Mouse (Mus musculus) limb, embryonic 11.5 days (tissue): ENCODE results near the gene Prima1. TPM values are rescaled to one million over a fixed set of nuclear protein-coding genes. Genes with fewer than 3 reads are reported as not detected.

Source experiments
- ATAC-seq: fragments of 200-750 bp; cut with Nextera tagmentation; 2 replicates; pipeline ENCODE4 v1.8.0; 2017; ENCODE audit warnings: low read depth; ENCODE audit not compliant: insufficient number of reproducible peaks, low FRiP score, low TSS enrichment
- DNase-seq: peaks from one replicate; pipeline ENCODE4 v3.0.0-alpha.2; 2015; ENCODE audit warnings: low spot score
- H3K27ac ChIP-seq: fragments of 300-500 bp; sonication (generic); replicated peaks from 2 replicates; pipeline ENCODE4 v1.5.1; 2014; ENCODE audit warnings: low read depth, mild to moderate bottlenecking, low read length
- H3K27me3 ChIP-seq: fragments of 300-500 bp; sonication (generic); 2 replicates; pipeline ENCODE4 v1.6.1; 2014; ENCODE audit warnings: mild to moderate bottlenecking, low read length, mixed read lengths; ENCODE audit not compliant: control insufficient read depth, insufficient read depth
- H3K36me3 ChIP-seq: fragments of 300-500 bp; sonication (generic); 2 replicates; pipeline ENCODE4 v1.6.1; 2014; ENCODE audit warnings: mild to moderate bottlenecking, low read length, moderate library complexity, mixed read lengths; ENCODE audit not compliant: control insufficient read depth, insufficient read depth
- H3K4me1 ChIP-seq: fragments of 300-500 bp; sonication (generic); 2 replicates; pipeline ENCODE4 v1.6.1; 2014; ENCODE audit warnings: low read length, mixed read lengths; ENCODE audit not compliant: control insufficient read depth, insufficient read depth
- H3K4me2 ChIP-seq: fragments of 300-500 bp; sonication (generic); 2 replicates; pipeline ENCODE4 v1.6.1; 2014; ENCODE audit warnings: low read depth, mild to moderate bottlenecking, moderate library complexity; ENCODE audit not compliant: severe bottlenecking
- H3K4me3 ChIP-seq: fragments of 300-500 bp; sonication (generic); 2 replicates; pipeline ENCODE4 v1.5.1; 2014; ENCODE audit warnings: low read depth, low read length
- H3K9ac ChIP-seq: fragments of 300-500 bp; sonication (generic); 2 replicates; pipeline ENCODE4 v1.6.1; 2014; ENCODE audit warnings: mild to moderate bottlenecking, low read length
- H3K9me3 ChIP-seq: fragments of 300-500 bp; sonication (generic); 2 replicates; pipeline ENCODE4 v1.6.1; 2016; ENCODE audit warnings: low read length; ENCODE audit not compliant: control insufficient read depth
- WGBS: fragments of 180-500 bp; shearing (Covaris S2); extraction: QIAGEN DNeasy Blood & Tissue Kit; methylation state at CpG from one replicate; pipeline ENCODE4 v1.1.7; 2014; 5-methylcytosine and 5-hydroxymethylcytosine counted together
- polyA plus RNA-seq: library from polyadenylated mRNA; unstranded; fragments of >200 nt; fragmentation: Nextera tagmentation; extraction: Ambion mirVana; gene quantifications from 2 replicates; pipeline ENCODE4 v1.2.1, GENCODE M21; 2014

Gene Prima1
- polyA plus RNA-seq, 1 experiment from 2014 or later: 0.16 TPM

GRCm38 (mm10) chr12:103241311-103242082, 453 bp downstream of the Prima1 start:
- no peaks in the 10 kb centered on the region for H3K36me3 ChIP-seq
- no peaks in the 10 kb centered on the region for H3K9me3 ChIP-seq
- H3K4me1 ChIP-seq: peaks cover 3% of the 10 kb centered on the region; the same call in 1 of the 2 replicates
- WGBS: 9% methylated on average over 36 of the region's 36 CpGs
- no peak for DNase-seq
- H3K9ac ChIP-seq: peak overlapping the region; percentile 77
- H3K4me2 ChIP-seq: peak overlapping the region; percentile 92
- peaks cover 20% of the 10 kb centered on the region for H3K27me3 ChIP-seq
- peak overlapping the region; percentile 60 for H3K4me3 ChIP-seq
- no peak overlapping the region for H3K27ac ChIP-seq
- peak; percentile 27; the same call in 1 of the 2 replicates for ATAC-seq

- Histone ChIP-seq H3K4me3 (no peak overlapping the region), H3K27me3 (peaks cover 20% of the 10 kb centered on the region), H3K27ac (no peak overlapping the region), H3K36me3 (no peaks in the 10 kb centered on the region), H3K9ac (no peak overlapping the region), H3K4me1 (peaks cover 3% of the 10 kb centered on the region; the same call in 1 of the 2 replicates), H3K9me3 (no peaks in the 10 kb centered on the region), H3K4me2 (no peak overlapping the region)
- whole genome bisulfite sequencing: 23% methylated on average over 7 of the region's 7 CpGs
- no peak for ATAC-seq
- no peak for DNase-seq
These were observed 3.0 kb downstream of the Prima1 start for GRCm38 (mm10) chr12:103238924-103239460.

- Histone ChIP-seq H3K27me3 (peaks cover 6% of the 10 kb centered on the region), H3K27ac (no peak overlapping the region), H3K4me2 (no peak overlapping the region), H3K4me1 (no peaks in the 10 kb centered on the region), H3K9me3 (no peaks in the 10 kb centered on the region), H3K4me3 (no peak overlapping the region), H3K9ac (no peak overlapping the region), H3K36me3 (no peaks in the 10 kb centered on the region)
- ATAC-seq (no peak), DNase-seq (no peak)
- WGBS: 64% methylated on average over 2 of the region's 2 CpGs
These were observed 6.1 kb downstream of the Prima1 start for GRCm38 (mm10) chr12:103235856-103236255.

- no peak overlapping the region for H3K9ac ChIP-seq
- no peaks in the 10 kb centered on the region for H3K4me1 ChIP-seq
- no peak for ATAC-seq
- H3K4me3 ChIP-seq: no peak overlapping the region
- H3K27me3 ChIP-seq: no peaks in the 10 kb centered on the region
- WGBS: 85% methylated on average over 10 of the region's 10 CpGs
- no peak for DNase-seq
- H3K27ac ChIP-seq: no peak overlapping the region
- H3K36me3 ChIP-seq: no peaks in the 10 kb centered on the region
- H3K4me2 ChIP-seq: no peak overlapping the region
- H3K9me3 ChIP-seq: no peaks in the 10 kb centered on the region
These were observed 6.7 kb downstream of the Prima1 start for GRCm38 (mm10) chr12:103235251-103235650.

- 87% methylated on average over 4 of the region's 4 CpGs for whole genome bisulfite sequencing
- Histone ChIP-seq H3K9me3 (no peaks in the 10 kb centered on the region), H3K4me1 (no peaks in the 10 kb centered on the region), H3K4me2 (no peak overlapping the region), H3K4me3 (no peak overlapping the region), H3K36me3 (no peaks in the 10 kb centered on the region), H3K27me3 (no peaks in the 10 kb centered on the region), H3K27ac (no peak overlapping the region), H3K9ac (no peak overlapping the region)
- no peak for ATAC-seq
- no peak for DNase-seq
These were observed 12.9 kb downstream of the Prima1 start for GRCm38 (mm10) chr12:103229058-103229457.

GRCm38 (mm10) chr12:103226121-103226520, 15.8 kb downstream of the Prima1 start:
- WGBS: 82% methylated on average over 4 of the region's 4 CpGs
- Histone ChIP-seq H3K27me3 (no peaks in the 10 kb centered on the region), H3K4me1 (0 out of 2 replicates have a peak, but pooled peaks cover 3% of the 10 kb centered on the region), H3K27ac (no peak overlapping the region), H3K36me3 (no peaks in the 10 kb centered on the region), H3K9me3 (no peaks in the 10 kb centered on the region), H3K4me3 (no peak overlapping the region), H3K4me2 (no peak overlapping the region), H3K9ac (no peak overlapping the region)
- DNase-seq: no peak
- ATAC-seq: no peak

- H3K4me2 ChIP-seq: no peak overlapping the region
- 0 out of 2 replicates have a peak, but pooled peaks cover 3% of the 10 kb centered on the region for H3K4me1 ChIP-seq
- no peak overlapping the region for H3K9ac ChIP-seq
- H3K27me3 ChIP-seq: no peaks in the 10 kb centered on the region
- no peak for ATAC-seq
- no peaks in the 10 kb centered on the region for H3K9me3 ChIP-seq
- no peak for DNase-seq
- no peak overlapping the region for H3K4me3 ChIP-seq
- 88% methylated on average over 9 of the region's 9 CpGs for WGBS
- H3K36me3 ChIP-seq: no peaks in the 10 kb centered on the region
- no peak overlapping the region for H3K27ac ChIP-seq
These were observed 18.3 kb downstream of the Prima1 start for GRCm38 (mm10) chr12:103223671-103224070.

- H3K4me2 ChIP-seq: no peak overlapping the region
- H3K4me3 ChIP-seq: no peak overlapping the region
- no peaks in the 10 kb centered on the region for H3K27me3 ChIP-seq
- no peak for DNase-seq
- H3K9me3 ChIP-seq: no peaks in the 10 kb centered on the region
- no peaks in the 10 kb centered on the region for H3K36me3 ChIP-seq
- WGBS: 63% methylated on average over 6 of the region's 6 CpGs
- 0 out of 2 replicates have a peak, but pooled peaks cover 4% of the 10 kb centered on the region for H3K4me1 ChIP-seq
- no peak overlapping the region for H3K9ac ChIP-seq
- H3K27ac ChIP-seq: no peak overlapping the region
- ATAC-seq: no peak
These were observed 25.9 kb downstream of the Prima1 start for GRCm38 (mm10) chr12:103215877-103216610.
